Mouse (Mus musculus): ENCODE measurements around the gene Amn.

GRCm38 (mm10) chr12:111306821-111307220 lies 35.9 kb downstream of the Amn start:
- no peak for TF ChIP-seq TAL1 (IDR thresholded peaks at IDR 0.05; ENCODE audit: low read length)
- TF ChIP-seq POLR2A (IDR thresholded peaks at IDR 0.05; ENCODE audit: control insufficient read depth in 1 of 2, insufficient read depth in 1 of 2, low read depth in 1 of 2, low read length in 2 of 2, poor library complexity in 1 of 2): no peak
- no peak for TF ChIP-seq HCFC1 (IDR thresholded peaks at IDR 0.05; ENCODE audit: low read depth, low read length)
- TF ChIP-seq SIN3A (IDR thresholded peaks at IDR 0.05; ENCODE audit: low read length): no peak
- no peak for TF ChIP-seq POLR2AphosphoS2 (IDR thresholded peaks at IDR 0.05; ENCODE audit: low read length)
- TF ChIP-seq GATA1 (IDR thresholded peaks at IDR 0.05; ENCODE audit: low read depth, low read length): no peak
- no peak for TF ChIP-seq USF2 (IDR thresholded peaks at IDR 0.05; ENCODE audit: borderline replicate concordance in 1 of 2, insufficient read depth in 1 of 2, low read depth in 1 of 2, low read length in 2 of 2)
- TF ChIP-seq CTCF (IDR thresholded peaks at IDR 0.05 in 2 of 3, conservative IDR thresholded peaks at IDR 0.05 in 1 of 3; ENCODE audit: control insufficient read depth in 1 of 3, insufficient read depth in 1 of 3, low read depth in 2 of 3, low read length in 3 of 3, poor library complexity in 1 of 3, severe bottlenecking in 1 of 3): no peak
- no peak for TF ChIP-seq POLR2AphosphoS5 (IDR thresholded peaks at IDR 0.05; ENCODE audit: borderline replicate concordance, low read depth, low read length)
- no peak for TF ChIP-seq TCF12 (IDR thresholded peaks at IDR 0.05; ENCODE audit: low read depth, low read length)
- TF ChIP-seq ELF1 (IDR thresholded peaks at IDR 0.05; ENCODE audit: low read depth, low read length): no peak
- no peak for TF ChIP-seq ZKSCAN1 (IDR thresholded peaks at IDR 0.05; ENCODE audit: low read depth, low read length)
- no peak for TF ChIP-seq UBTF (IDR thresholded peaks at IDR 0.05; ENCODE audit: borderline replicate concordance, insufficient read depth, low read depth, low read length)

All from MEL (cell line).